Comparison of ENCODE assay signal across 34 mouse cellular contexts in genomic region chr6:6310213-6310612, GRCm38 (mm10).
DNase-seq lines count a peak whose midpoint lies in the region; ATAC-seq and TF ChIP-seq lines count a peak whose summit lies in the region.
"Had no signal": no experiment of that assay in that cellular context is flagged by ENCODE, and none has a peak within 500 bp of the region (broad histone marks: within the 10 kb centered on the region; RNA-seq: fewer than 3 reads in every experiment).

No protein-coding gene starts in this region.

- H3K4me1 ChIP-seq in lung, postnatal 0 days (ENCODE audit: insufficient read depth, low read depth, low read length), result no peaks in the 10 kb centered on the region
- H3K4me1 ChIP-seq in heart, embryonic 11.5 days (ENCODE audit: control insufficient read depth, insufficient read depth, low read length), result no peaks in the 10 kb centered on the region
- H3K4me1 ChIP-seq: embryonic facial prominence, embryonic 10.5 days; embryonic facial prominence, embryonic 15.5 days; heart, embryonic 12.5 days; hindbrain, embryonic 13.5 days; limb, embryonic 10.5 days; limb, embryonic 15.5 days; liver, embryonic 13.5 days; midbrain, embryonic 13.5 days; stomach, embryonic 15.5 days had no signal

- H3K9me3 ChIP-seq in lung, postnatal 0 days (ENCODE audit: low read length), result no peaks in the 10 kb centered on the region
- no peaks in the 10 kb centered on the region for H3K9me3 ChIP-seq in heart, embryonic 11.5 days (replicated peaks; ENCODE audit: control insufficient read depth, low read length)
- H3K9me3 ChIP-seq: embryonic facial prominence, embryonic 10.5 days; embryonic facial prominence, embryonic 15.5 days; forebrain, embryonic 10.5 days; heart, embryonic 12.5 days; hindbrain, embryonic 13.5 days; limb, embryonic 10.5 days; limb, embryonic 15.5 days; liver, embryonic 13.5 days; midbrain, embryonic 13.5 days; stomach, embryonic 15.5 days had no signal

- no peaks in the 10 kb centered on the region for H3K27me3 ChIP-seq in lung, postnatal 0 days (replicated peaks; ENCODE audit: insufficient read depth, low read length)
- no peaks in the 10 kb centered on the region for H3K27me3 ChIP-seq in heart, embryonic 11.5 days (ENCODE audit: control insufficient read depth, insufficient read depth, low read length)
- H3K27me3 ChIP-seq: CH12.LX; heart, embryonic 12.5 days; hindbrain, embryonic 13.5 days; limb, embryonic 15.5 days; liver, embryonic 13.5 days; midbrain, embryonic 13.5 days; stomach, embryonic 15.5 days had no signal

- peak; percentile 87 for ATAC-seq in lung, postnatal 0 days
- ATAC-seq in heart, embryonic 11.5 days (replicated peaks; ENCODE audit: insufficient number of reproducible peaks, low FRiP score, low TSS enrichment), result no peak
- ATAC-seq: forebrain, embryonic 16.5 days; intestine, embryonic 16.5 days; midbrain, embryonic 13.5 days had no signal

- H3K4me2 ChIP-seq in lung, postnatal 0 days (replicated peaks; ENCODE audit: low read depth, low read length), result no peak overlapping the region
- no peak overlapping the region for H3K4me2 ChIP-seq in heart, embryonic 11.5 days
- H3K4me2 ChIP-seq: embryonic facial prominence, embryonic 15.5 days; heart, embryonic 12.5 days; hindbrain, embryonic 13.5 days; limb, embryonic 15.5 days; liver, embryonic 13.5 days; midbrain, embryonic 13.5 days; stomach, embryonic 15.5 days had no signal

- no peaks in the 10 kb centered on the region for H3K36me3 ChIP-seq in lung, postnatal 0 days (ENCODE audit: insufficient read depth, low read length)
- no peaks in the 10 kb centered on the region for H3K36me3 ChIP-seq in heart, embryonic 11.5 days (ENCODE audit: control insufficient read depth, insufficient read depth, low read length)
- H3K36me3 ChIP-seq: embryonic facial prominence, embryonic 10.5 days; embryonic facial prominence, embryonic 15.5 days; forebrain, embryonic 10.5 days; heart, embryonic 12.5 days; hindbrain, embryonic 13.5 days; limb, embryonic 10.5 days; limb, embryonic 15.5 days; liver, embryonic 13.5 days; midbrain, embryonic 13.5 days; stomach, embryonic 15.5 days had no signal

- intact Hi-C loops in left cerebral cortex, adult 2 months (cut with DNase I), result loop anchor here (5.0 kb wide), 1 partner anchor 177 kb away; no protein-coding TSS in a partner anchor

- H3K27ac ChIP-seq in lung, postnatal 0 days (ENCODE audit: low read length), result no peak overlapping the region
- no peak overlapping the region for H3K27ac ChIP-seq in heart, embryonic 11.5 days (ENCODE audit: low read depth, low read length)
- no peak overlapping the region for H3K27ac ChIP-seq in left cerebral cortex, adult 2 months
- H3K27ac ChIP-seq: embryonic facial prominence, embryonic 10.5 days; embryonic facial prominence, embryonic 15.5 days; forebrain, embryonic 10.5 days; hindbrain, embryonic 13.5 days; kidney, postnatal 0 days; limb, embryonic 10.5 days; limb, embryonic 15.5 days; liver, embryonic 13.5 days; macrophage; midbrain, embryonic 13.5 days; stomach, embryonic 15.5 days had no signal

- no peak overlapping the region for H3K9ac ChIP-seq in lung, postnatal 0 days (replicated peaks; ENCODE audit: low read depth)
- H3K9ac ChIP-seq in heart, embryonic 11.5 days (ENCODE audit: low read depth, low read length), result no peak overlapping the region
- H3K9ac ChIP-seq: embryonic facial prominence, embryonic 15.5 days; heart, embryonic 12.5 days; hindbrain, embryonic 13.5 days; limb, embryonic 15.5 days; liver, embryonic 13.5 days; midbrain, embryonic 13.5 days; stomach, embryonic 15.5 days had no signal

- H3K4me3 ChIP-seq in lung, postnatal 0 days (ENCODE audit: low read depth, low read length), result no peak overlapping the region
- no peak overlapping the region for H3K4me3 ChIP-seq in heart, embryonic 11.5 days (ENCODE audit: low read depth, low read length)
- H3K4me3 ChIP-seq in left cerebral cortex, adult 2 months, result no peak overlapping the region
- H3K4me3 ChIP-seq: embryonic facial prominence, embryonic 10.5 days; embryonic facial prominence, embryonic 15.5 days; forebrain, embryonic 10.5 days; heart, embryonic 12.5 days; hindbrain, embryonic 13.5 days; limb, embryonic 10.5 days; limb, embryonic 15.5 days; liver, embryonic 13.5 days; midbrain, embryonic 13.5 days; stomach, embryonic 15.5 days had no signal

- 0 out of 2 replicates have a peak, but pooled peaks have one; percentile 25 for TF ChIP-seq EP300 in lung, postnatal 0 days (IDR thresholded peaks at IDR 0.05)

- peak; percentile 82 for DNase-seq in lung, postnatal 0 days (ENCODE audit: low spot score)
- no peak for DNase-seq in lung, postnatal 14 days
- peak; percentile 31 for DNase-seq in adipocyte (ENCODE audit: low spot score)
- DNase-seq in gonadal fat pad, adult 2 months (ENCODE audit: low read depth), result peak; percentile 49
- no peak for DNase-seq in frontal cortex, postnatal 25 days (ENCODE audit: low spot score in 2 of 2)
- no peak for DNase-seq in left cerebral cortex, adult 2 months (ENCODE audit: extremely low spot score in 1 of 2, low spot score in 2 of 2)
- DNase-seq: adrenal gland, adult 2 months; adrenal gland, postnatal 36 days; cerebellum, adult 2 months; cerebellum, postnatal 14 days; gastrocnemius, postnatal 14 days; heart, adult 11 months; heart, postnatal 4 days; kidney, adult 8-10 months; kidney, postnatal 4 days; layer of hippocampus, postnatal 36 days; liver, embryonic 13.5 days; retina, postnatal 1 day; right cerebral cortex, postnatal 14 days had no signal

- 37% methylated on average over 3 of the region's 3 CpGs for WGBS in lung, postnatal 0 days
- 81% methylated on average over 3 of the region's 3 CpGs for WGBS in heart, embryonic 11.5 days (ENCODE audit: insufficient replicate concordance)

- no peak for TF ChIP-seq CTCF in lung, postnatal 0 days (IDR thresholded peaks at IDR 0.05)
- no peak for TF ChIP-seq CTCF in left cerebral cortex, adult 2 months (IDR thresholded peaks at IDR 0.05)

Comparison
In these comparisons a context has a peak if more than half of its experiments do, and no peak if none do; other contexts are left out.
1. DNase-seq: peak in lung, postnatal 0 days (single experiment), adipocyte (single experiment) and gonadal fat pad, adult 2 months (single experiment); none in lung, postnatal 14 days (single experiment), frontal cortex, postnatal 25 days (0 of 2) and left cerebral cortex, adult 2 months (0 of 2).